Mouse (Mus musculus) ovary, adult 18-20 months (tissue): Measurements from ENCODE around the gene Rbfox1.

Experiments
- DNase-seq: peaks from one replicate; pipeline ENCODE4 v3.0.0; 2022; ENCODE audit warnings: low spot score, mixed read lengths

Rbfox1 gene

DNA sequence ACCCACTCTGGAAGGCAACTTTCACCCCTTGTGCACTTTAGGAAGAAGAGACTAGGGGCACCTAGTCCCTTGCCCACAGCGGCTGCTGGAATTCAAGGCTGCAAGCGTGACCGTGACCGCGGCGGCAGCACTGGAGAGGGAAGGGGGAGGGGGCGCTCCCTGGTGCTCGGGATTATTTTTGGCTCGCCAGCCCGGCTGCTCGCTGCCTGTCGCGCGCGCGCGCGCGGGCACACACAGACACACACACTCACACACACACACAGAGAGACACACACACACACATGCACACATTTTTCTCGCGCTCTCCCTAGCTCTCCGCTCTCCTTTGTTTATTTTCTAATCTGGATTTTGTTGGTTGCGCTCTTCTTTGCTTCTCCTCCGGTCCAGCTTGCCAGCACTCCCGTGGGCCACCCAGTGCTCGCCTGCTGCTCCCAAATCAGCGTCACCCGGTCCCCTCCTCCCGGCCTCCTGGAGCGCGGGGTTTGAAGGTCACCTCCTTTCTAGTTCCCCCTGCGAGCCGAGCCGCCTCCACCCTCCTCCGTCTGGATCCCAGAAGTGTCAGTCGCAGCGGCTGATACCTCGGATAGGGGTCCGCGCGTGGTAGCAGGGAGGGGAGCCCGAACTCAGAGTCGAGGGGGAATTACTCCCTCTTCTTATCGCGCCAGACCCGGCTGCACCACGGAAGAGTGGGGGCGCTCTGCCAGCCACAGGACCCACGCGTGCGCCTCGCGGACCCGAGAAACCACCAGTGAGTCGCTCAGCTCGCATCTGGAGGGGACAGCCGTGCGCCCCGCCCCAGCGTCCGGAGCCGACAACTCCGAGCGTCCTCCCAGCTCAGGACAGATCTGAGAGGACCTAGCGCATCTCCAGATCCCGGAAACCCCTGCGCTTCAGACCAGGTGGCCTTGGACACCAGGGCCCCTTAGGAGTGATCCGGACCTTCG, at the start of gene Rbfox1:
TSS of gene Rbfox1 (plus strand) at position 610 of the 944 bp plus-strand sequence.
- peak; percentile 17 for DNase-seq

DNA sequence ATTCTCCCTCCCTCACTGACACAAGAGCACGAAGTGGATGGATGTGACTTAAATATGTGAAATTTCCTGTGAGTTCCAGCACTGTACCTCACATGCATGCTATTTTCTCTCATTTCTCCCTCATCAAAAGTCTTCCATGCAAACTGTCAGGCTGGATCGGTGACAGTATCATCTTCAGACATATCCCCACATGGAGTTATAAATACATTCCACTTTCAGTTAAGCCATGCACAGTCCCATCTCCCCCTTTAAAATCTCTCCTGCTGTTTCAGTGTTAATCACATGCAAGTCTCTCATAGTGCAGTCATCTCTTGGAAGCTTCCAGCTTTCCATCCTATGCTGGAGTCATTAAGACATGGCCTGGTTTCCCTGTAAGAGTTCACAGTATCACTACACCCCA, 48.4 kb upstream of the Rbfox1 start:
- DNase-seq = no peak

DNA sequence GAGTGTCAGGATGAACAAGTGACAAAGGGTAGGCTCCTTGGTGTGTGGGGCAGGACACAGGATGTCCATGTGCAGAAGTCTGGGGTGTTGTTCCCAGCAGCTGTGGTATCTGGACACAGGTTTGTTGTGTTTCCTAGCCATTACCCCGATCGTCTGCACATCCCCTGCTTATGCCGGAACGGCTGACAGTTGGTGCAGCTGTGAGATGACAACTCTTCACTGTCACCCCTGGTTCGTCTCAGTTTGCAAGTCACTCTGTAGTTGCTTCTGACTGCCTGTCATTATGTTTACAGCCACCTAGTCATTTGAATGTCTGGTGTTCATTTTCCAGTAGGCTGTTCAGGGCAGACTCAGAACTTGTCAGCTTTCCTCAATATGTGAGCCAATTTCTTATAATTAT, 44.0 kb upstream of the Rbfox1 start:
- no peak for DNase-seq

DNA sequence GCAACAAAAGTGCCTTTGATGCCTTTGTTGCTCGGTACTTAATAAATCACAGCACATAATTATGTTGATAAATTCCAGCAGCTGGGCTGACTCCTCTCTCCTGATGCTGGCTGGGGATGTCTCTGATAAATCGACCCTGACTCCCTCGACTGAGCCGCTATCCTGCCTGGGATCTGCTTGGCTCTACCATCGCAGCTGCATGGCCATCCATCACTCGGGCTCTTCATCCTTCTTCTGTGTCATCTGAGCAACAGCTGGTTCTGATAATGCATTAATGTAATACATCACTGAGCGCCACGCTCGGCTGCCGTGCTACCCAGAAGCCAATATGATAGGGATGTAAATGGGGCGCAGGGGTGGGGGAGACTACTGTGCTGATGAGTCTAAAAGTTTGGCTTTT, 39.5 kb upstream of the Rbfox1 start:
- DNase-seq = no peak

DNA sequence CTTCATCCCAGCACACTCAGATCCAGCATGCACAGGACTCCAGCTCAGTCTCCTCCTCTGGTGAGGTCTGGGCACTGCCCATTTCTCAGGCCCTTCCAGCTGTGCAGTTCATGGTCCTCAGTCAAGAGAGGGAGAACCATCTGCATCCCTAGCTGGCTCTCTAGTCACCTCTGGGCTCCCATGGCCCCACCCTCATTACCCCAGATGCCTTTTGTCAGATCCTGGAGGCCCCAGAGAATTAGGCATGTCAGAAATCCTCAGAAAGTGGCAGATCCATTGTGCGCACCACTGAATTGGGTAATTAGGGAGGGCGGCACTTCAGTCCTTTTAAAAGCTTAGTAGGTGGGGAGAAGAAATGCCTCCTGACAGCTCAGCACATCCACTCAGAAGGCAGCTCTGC, 32.1 kb upstream of the Rbfox1 start:
- DNase-seq = no peak

DNA sequence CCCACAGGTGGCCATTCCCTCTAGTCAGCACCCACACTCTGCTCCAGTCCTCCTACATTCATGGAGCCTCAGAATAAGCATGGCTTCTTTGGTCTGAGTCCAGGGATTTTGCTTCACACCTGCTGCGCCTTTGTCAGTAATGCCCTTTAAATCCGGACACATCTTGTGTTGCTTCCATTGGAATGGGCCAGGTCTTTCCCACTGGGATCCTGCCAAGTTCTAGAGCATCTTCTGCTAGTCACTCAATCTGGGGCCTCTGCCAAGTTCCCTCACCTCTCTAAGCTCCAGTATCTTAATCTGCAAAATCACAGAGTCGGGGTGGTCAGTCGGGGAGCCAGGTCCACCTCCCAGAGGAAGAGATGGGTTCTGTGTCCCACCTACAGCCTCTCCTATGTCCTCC, 20.8 kb upstream of the Rbfox1 start:
- no peak for DNase-seq

DNA sequence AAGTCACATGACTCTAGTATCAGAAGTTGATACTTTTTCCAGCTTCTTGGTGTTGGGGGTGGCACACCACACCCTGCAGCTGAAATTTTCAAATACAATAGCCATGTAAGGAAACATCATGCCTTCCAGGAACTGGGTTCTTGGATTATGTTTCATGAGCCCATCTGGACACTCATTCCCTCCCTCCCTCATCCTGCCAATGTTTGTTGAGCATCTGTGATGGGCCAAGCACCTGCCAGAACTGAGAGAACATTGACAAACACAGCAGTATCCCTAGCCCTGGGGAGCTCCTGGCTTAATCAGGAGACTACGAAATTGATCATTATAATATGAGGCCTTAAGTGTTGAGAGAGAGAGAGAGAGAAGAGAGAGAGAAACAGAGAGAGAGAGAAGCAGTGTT, 18.2 kb upstream of the Rbfox1 start:
- no peak for DNase-seq

DNA sequence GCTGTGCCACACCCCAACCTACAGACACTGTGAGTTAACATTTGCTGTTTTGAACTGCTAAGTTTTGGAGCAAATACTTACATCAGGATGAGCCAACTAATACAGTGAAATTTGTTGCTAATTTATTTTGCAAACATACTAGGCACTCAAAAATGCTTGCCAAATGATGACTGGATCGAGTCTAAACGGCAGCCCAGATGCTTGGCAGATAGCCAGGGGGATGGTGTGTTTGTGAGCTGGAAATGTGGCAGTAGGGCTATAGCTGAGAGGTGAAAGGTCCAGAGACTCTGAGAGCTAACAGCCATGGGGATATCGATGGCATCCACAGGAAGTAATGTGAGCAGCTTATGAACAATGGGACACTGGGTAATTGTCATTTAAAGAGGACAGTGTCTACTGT, 14.8 kb upstream of the Rbfox1 start:
- DNase-seq = no peak

DNA sequence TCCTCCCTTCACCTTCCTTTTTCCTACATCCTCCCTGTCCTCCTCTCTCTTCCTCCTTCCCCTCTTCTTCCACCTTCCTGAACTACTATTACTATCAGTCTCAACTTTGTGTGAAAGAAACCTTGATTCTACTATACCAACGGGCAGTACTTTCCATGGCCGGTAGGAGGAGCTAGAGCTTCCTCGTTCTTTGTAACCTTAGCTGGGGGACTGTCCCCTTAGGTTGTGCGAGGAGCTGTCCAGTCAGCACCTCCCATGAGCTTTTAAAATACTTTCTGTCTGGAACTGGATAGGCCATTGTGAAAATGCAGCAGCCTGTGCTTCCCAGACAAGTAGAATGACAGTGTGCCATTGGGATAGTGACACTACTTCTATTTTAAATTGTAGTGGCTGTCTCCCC, 3.3 kb upstream of the Rbfox1 start:
- peak; percentile 51 for DNase-seq

DNA sequence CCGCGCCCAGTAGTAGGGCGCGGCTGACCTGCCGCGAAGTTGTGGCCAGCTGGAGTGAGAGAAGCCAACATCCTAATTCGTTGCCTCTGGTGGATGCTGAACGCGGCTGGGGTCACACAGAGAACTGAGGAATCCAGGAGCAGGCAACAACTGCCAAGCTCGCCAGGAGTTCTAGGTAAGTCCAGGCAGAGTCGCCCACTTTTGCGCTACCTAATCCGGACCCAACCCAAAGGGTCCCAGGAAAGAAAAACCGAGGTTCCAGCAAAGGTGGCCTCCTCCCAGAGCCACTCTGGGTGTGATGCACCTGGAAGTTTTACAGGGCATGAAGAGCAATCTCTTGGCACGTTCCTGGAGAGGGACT, 515 bp downstream of the Rbfox1 start:
- no peak for DNase-seq

DNA sequence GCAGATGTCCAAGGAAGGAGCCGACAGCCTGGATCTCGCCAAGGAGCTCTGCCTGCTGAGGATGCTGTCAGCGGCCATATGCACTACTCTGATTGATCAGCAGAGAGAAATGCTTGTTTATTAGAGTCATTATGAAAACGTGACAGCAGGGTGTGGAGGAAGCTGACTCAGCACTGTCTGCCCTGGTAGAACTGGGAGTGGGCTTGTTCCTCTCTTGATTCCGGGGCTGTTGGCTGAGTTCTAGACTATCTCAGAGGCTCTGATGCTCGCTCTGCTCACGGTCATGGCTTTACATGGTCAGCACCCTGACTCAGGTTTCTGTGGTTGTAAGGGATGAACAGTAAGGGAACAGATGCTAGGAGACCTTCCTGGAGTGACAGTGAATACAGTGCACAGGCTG, 10.4 kb downstream of the Rbfox1 start:
- no peak for DNase-seq

DNA sequence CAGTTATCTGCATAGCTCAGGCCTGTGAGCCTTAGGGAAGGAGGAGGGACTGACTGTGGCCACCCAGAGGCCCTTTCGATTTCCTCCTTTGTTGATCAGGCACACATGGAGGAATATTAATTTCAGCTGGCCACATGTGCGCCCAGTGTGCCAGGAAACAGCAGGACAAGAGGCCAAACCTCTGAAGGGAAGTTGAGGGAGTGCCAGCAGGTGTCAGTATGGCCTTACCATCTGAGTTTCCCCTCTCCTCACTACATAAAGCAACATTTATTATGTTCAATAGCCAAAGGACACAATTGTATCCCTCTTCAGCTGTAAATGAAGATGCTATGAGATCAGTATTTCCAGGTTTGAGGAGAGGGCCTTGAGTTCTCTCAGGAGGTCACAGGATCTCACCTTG, 13.2 kb downstream of the Rbfox1 start:
- no peak for DNase-seq

DNA sequence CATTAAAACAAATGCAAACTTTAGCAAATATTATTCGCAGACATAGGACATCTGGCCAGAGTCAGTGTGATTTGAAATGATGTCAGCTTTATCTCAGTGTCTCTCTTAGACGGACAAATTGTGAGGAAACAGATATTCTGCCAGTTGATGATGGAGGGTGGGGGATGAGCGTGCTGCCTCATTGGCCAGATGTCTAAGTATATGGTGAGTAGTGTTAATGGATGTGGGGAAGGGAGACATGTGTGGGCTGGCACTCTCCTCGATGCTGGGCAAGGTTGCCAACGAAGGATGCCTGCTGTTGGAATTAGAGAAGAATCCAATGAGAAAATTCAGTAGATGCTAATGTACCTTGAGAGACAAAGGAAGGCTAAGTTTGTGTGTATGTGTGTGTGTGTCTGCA, 25.6 kb downstream of the Rbfox1 start:
- no peak for DNase-seq

DNA sequence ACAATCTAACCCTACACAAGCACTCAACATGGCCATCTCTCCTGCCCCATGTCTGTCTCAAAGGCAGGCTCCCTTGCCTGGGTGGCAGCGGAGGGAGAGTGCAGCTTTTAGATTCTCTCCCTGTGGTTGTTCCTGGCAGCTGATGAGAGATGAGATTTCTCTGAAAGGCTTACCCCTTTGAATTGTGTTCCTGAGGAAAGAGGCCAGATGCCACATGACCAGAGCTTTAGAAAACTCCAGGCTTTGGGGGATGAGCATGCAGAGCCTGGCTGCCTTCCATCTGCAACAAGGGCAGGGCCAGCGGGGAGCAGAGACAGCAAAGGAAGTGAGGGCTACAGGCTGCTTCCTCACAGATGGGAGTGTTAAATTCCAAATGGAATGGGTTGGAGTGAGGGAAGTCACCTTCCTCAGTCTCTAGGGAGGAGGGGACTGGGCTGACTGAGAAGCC, 26.7 kb downstream of the Rbfox1 start:
- no peak for DNase-seq

DNA sequence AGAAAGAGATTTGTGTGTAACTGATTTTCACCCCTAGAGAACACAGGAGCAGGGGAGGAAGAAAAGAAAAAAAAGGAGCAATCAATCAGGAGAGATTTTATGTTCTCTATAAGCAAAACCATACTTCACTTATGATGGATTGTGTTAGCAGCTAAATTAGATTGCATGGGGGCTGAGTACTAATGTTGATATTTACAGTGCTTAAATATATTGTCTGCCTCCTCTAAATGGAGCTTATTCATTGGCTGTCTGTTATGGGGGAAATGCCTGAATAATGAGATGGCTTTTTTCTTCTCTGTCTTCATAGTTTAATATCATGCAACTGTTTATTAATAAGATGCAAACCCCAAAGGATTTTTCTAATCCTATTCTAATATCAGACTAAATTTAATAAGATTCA, 32.8 kb downstream of the Rbfox1 start:
- no peak for DNase-seq

DNA sequence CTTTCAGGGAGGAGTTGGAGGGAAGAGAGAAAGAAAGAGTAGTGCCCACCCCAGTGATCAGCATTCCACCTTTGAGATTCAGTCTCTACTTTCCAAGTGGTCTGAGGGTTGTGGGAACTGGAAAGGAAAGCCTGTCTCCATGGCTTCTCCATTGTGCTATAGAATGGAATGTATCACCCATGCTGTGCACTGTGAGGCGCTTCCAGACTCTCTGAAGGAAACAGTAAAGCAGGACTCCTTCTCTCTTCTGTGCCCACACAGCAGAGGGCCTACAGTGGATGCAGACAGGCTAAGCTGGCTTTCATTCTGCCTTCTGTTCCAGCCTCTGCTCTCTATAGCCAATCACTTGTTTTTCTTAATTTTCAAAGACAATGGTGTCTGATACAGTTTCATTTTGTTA, 41.8 kb downstream of the Rbfox1 start:
- DNase-seq = no peak

DNA sequence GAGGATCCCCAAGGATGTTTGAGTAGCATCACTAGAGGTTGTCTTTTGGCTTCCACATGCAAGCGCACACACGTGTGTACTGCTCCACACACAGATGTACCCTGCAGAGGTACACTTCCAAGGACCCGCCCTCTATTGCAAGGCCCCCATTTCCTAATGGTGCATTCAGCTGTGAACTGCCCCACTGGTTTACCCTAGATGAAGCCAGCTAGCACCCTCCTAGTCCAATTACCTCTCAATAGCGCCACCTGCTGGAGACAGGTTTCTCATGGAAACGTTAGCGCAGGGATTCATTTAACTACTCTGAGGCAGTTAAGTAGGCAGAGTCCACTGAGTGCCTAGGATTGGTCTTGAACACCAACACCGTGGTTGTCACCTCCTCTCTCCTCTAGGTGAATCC, 46.5 kb downstream of the Rbfox1 start:
- DNase-seq = peak; percentile 24

DNA sequence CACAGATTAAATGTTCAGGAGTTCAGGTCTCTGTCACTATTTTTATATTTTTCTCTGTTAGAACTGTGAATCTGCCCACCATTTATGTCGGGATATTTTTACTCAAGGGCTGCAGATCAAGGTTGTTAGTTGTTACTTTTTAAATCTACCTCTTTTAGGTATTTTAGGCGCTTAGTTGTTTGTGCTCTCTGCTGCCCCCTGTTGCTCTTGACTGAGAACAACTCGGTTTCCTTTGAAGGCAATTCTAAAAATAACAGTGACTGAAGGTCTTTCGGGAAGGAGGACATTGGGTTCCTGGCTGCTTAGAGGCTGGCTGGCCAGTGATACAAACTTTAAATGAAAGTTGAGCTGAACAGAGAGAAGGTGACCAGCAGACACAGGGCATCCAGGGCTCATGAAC, 54.9 kb downstream of the Rbfox1 start:
- no peak for DNase-seq

DNA sequence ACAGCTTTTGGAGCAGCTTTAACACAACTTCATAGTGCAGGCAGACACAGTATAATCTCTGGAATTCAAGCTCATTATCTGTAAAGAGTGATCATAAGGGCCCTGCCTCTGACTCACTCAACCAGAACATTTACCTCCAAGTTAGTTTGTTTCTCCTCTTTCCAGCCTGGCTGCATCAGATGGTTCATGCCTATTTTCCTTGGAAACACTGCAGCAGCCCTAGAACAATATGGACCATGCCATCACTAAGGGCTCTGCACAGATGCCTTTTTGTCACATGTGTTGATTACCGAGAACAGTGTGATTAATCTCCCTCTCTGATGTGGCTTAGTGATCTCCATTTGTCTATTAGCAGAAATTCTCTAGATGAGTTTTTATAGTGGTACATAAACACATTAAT, 60.5 kb downstream of the Rbfox1 start:
- DNase-seq = no peak

DNA sequence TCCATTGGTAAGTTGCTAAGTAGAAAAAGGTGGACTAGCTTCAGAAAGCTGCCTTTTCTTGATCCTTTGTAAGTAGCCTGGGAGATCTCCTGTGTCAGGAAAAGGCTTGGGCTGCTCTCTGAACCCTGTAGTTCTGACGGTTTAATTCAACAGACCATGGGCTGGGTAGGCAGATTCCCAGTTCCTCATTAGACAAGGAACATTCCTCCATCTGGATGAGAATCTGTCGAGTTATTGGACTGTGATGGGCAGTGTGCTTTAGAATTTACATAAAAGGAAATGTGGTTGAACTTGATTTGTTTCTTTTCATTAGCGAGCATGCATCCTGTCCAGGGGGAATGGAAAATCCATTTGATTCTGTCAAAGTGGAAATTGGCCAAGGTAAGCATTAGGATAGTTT, 68.0 kb downstream of the Rbfox1 start:
- no peak for DNase-seq

DNA sequence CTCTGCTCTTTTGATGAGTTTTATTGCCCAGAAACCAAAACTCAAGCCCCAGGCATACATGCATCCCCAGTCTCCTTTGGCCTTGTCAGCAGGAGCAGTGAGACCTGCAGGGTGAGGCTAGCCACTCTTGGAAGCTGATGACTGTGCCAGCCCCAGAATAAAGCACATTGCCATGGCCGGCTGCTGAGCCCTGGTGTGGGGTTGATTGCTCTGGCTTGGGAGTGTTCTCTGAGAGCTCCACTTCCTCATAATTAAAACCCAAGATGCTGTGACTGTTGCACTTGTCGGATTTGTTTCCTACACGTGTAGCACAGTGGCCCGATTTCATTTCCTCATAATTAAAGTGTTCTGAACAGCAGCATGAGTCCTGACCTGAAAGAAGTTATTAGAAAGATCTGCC, 72.3 kb downstream of the Rbfox1 start:
- no peak for DNase-seq

DNA sequence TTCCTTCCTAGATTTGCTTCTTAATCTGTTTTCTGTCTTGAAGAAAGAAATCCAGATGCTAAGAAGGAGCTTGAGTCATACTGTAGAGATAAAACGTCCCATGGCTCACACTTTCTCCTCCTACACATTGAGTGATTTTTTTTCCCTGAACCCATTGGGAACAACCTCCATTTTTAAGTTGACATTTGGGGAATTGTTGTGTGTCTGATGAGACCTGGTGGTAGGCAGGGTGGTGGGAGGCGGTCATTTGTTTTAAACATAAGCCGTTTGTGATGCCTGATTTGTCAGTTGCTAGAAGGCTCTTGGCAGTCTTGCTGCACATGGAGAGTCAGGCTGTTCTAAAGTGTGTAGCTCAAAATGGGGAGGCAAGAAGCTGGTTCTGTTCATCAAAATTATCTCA, 76.6 kb downstream of the Rbfox1 start:
- no peak for DNase-seq

DNA sequence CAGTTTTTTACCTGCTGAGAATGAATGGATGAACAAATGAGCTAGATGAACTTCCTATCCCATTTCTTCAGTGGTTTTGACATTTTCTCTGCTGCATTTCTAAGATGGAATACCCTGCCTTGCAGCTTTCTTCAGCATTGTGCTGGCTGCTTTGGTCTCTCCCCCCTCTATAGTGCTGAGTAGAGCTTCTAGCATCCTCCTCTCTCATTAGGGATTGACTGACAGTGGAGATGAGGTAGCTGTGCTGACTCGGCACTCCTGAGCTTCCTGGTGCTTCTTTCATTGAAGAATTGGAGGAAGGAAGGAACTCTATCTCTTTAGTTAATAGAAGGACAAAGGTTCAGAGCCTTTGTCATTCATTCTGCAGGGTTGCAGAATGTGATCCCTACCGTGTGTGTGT, 89.0 kb downstream of the Rbfox1 start:
- no peak for DNase-seq
